Mouse (Mus musculus): ENCODE results near the gene Lpp.

DNA sequence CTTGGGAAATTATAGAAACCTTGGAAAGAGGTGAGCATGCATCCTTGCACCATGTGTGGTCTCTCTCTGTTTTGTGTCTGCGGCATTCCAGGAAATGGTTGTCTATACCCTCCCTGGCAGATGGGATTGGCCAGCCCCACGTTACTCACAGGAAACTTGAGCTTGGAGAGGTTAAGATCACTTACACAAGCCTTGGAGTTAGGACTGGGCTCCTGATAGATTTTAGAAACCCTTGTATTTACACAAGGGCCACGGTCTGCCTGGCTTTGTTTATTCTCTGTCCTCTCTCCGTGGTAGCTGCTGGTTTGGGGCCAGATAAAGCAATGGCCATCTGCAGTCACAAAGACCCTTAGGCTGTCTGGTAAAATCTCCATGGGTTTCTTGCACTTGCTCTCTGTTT is 61.2 kb downstream of the Lpp start:
- no peak for TF ChIP-seq POLR2A (IDR thresholded peaks at IDR 0.05; ENCODE audit: control insufficient read depth, extremely low read depth, insufficient read depth, low read length, poor library complexity)
- TF ChIP-seq CTCF (IDR thresholded peaks at IDR 0.05; ENCODE audit: borderline replicate concordance, control insufficient read depth, extremely low read depth, insufficient read depth, low read length, poor library complexity): no peak

Data from thymus, adult 2 months (tissue).